Mouse (Mus musculus): Measurements from ENCODE around the gene S1pr1.

DNA sequence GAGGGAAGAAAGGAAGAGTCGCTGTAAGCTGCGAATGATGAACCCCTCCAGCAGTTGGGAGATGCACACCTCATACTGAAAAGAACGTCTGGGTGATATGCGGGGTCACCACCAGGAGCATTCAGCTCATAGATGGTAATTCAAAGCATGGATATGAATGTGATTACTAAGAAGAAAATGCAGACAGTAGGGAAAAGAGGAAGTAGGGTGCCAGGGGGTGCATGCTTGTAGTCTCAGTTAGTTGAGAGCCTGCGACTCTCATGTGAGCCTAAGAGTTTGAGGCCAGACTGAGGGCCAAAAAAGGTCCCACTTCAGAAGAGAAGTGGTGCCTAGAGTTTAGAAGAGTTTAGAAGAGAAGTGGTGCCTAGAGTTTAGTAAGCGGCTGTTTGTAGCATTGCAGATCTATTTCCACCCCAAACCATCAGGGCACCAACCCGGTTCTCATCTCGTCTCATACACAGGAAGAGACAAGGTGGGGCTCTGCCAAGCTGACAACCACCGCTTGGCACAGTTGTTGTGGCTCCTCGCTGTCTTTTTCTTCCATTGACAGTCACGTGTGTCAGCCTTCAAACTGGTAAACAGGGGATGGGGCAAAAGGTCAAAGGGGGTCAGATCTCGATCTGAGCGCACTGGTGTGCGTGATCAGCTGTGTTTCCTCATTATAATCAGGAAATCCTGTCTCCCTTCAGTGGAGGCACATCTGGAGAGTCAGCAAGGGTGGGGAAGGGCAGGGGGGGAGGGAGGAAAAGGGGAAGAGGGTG lies 32.4 kb downstream of the S1pr1 start:
- TF ChIP-seq CTCF (IDR thresholded peaks at IDR 0.05; ENCODE audit: extremely low read depth, insufficient read depth, low read length) = no peak
- no peak for TF ChIP-seq POLR2A (IDR thresholded peaks at IDR 0.05; ENCODE audit: extremely low read depth, insufficient read depth, low read length)
